Mouse (Mus musculus): ENCODE results near the gene Kdm2a.
A peak's percentile ranks its signal among the peaks of the same experiment; 100 is the strongest.

The Kdm2a gene

DNA sequence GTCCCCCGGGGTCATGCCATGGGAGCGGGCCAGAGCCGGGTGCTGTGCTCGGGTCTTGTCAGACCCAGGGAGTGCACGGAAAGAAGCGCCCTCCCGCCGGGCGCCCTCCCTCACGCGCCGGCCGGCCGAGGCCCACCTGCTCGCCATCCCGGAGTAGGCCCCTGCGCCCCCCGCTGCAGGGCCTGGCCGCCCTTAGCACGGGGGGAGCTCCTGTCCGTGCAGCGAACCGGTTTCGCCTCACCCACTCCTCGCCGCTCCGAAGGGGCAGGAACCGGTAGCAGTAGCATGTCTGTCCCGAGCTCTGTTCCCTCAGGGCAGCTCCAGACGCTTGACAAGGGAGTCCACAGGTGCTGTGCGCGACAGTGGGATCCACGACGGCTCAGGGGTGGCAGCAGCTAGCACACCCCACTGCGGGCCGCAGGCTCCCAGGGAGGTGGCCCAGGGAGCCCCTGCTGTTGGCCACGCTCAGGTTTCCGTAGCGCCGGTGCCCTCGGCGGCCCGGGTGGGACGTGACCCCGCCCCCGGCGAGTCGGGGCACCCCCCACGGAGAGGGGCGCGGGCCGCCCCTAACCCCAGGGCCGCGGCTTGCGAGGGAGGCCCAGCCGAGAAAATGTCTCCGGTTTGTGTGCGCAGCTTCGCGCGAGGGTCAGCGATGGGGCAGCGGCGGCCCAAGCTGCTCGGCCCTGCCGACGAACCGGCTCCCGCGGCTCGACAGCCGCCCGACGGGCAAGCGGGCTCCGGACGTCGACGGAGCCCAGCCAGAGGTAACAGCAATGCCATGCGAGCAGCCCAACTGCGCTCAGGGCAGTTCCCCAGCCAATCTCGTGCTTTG lies at the start of gene Kdm2a:
TSS of gene Kdm2a (minus strand) at position 488 of the 832 bp plus-strand sequence.
- peak; percentile 81 for DNase-seq

DNA sequence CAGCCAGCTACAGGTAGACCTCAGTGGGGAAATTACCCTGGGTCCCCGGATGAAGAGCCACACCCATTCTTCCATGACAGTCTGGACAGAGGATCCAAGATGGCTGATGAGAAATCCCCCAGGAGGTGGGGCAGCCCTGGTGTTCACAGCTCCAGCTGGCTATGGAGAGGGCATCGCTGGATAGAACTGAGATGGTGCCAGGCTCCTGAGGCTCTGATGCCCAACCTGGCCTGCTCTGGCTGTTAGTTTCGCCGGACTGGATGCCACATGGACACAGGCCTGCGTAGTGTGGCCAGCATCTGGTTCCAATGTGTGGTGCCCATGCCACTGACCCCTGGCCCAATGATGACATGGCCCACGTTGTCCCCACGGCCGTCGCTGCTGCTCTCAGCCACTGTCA lies 49.4 kb upstream of the Kdm2a start:
- no peak for DNase-seq

DNA sequence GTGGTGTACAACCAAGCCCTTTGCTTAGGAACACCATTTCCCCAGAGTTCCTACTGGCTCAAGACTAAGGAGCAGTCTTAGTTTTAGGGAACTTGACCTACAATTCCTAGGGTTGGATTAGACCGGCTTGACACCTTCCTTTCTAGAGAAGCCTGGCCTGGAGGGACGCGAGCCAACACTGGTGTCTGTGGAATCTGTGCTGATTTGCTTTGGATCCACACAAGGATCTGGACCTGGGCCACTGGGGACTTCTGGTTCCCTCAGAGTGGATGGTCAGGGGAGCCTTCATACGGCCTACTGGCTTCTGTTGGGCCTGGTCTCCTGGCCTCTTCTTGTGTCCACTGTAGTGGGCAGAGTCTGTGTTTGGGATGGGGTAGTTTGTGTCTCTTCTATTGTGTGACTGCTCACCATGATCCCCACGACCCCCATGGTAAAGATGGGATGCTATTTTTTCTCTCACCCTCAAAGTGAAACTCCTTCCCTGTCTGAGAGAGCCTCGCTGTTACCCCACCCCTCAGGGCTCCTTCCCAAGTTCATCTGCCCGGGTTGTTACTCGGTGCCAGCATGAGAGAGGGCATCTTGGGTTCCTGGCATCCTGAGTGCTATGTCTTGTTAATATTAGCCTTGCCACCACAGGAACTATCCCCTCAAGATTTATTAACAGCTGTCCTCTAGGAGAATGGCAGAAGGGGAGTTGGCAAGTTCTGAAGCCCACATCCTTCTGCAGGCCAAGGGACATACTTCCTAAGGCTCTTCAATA lies 48.8 kb upstream of the Kdm2a start:
- peak; percentile 61 for DNase-seq

DNA sequence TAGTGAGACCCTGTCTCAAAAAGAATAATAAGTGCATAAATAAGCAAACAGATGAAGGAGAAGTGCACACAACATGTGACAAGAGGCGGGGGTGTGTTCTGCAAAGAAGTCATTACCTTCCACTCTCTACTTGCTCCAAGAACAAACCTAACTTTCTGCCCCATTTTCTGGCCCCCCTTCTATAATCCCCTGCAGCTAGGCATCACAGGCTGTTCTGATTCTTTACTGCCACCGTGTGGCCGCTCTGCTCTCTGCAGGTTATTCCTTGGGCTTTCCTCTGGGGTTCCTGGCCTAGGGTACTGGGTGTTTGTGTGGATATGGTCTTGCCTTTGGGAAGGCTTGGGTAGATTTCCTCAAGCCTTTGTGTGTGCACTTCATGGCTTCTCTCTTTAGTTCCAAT lies 44.3 kb upstream of the Kdm2a start:
- DNase-seq, result peak; percentile 87

DNA sequence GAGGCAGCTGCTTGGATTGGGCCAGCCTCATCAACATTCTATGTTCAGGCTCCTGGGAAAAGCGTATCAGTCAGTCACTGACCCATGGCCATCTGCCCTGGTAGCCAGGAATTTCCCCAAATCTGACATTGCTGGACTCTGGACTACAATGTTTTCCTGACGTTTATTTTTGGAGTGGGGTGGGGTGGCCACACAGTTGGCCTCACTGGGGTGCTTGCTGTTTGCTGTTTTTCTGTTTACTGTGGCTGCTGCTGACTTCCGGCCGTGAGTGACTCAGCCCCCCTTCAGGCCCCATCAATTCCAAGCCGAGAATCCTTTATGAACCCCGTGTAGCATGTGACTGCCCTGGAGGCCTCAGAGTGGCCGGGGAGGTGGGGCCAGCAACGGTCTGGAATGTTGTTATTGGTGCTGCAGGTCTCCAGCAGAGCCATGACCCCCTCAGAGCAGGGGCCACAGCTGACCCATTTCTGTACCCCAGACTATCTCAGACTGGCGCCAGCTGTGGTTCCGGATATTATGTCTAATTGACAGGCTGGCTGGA lies 43.6 kb upstream of the Kdm2a start:
- DNase-seq, result no peak

DNA sequence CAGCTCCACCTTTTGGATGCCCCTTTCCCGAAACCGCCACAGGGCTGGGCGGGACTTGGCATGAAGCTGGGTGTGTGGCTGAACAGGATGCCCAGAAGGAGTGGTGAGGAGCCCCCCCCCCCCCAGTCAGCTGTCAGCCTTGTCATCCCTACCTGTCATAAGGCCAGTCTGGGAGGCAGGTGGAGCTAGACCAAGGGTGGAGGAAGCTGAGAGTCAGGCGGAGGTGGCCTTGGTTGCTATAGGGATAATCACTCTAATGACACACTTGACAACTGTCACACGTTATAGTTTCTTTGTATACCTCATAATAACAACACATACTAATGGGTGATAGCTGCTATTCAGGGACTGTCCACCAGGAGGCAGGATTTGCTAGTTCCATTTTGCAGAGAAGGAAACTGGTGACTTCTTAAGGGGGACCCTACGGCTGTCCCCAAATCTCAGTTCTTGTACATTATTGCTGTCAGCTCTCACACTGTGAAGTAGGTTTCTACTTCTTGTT lies 43.1 kb upstream of the Kdm2a start:
- peak; percentile 80 for DNase-seq

DNA sequence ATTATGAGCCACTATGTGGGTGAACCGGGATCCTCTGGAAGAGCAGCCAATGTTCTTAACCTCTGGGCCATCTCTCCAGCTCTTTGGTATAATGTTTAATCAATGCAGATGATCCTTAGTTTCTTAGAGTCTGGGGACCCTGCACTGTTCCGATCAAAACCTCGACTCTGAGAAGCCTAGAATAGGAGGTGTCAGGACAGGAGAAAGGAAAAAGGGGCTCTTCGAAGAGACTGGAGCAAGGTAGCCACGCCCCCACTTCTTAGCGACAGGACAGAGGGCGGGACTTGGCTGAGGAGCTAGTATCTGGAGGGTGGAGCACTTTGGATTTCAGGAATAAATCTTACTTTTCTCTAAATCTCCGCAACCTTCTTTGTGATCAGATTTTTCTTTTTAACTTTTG lies 42.1 kb upstream of the Kdm2a start:
- DNase-seq, result no peak

DNA sequence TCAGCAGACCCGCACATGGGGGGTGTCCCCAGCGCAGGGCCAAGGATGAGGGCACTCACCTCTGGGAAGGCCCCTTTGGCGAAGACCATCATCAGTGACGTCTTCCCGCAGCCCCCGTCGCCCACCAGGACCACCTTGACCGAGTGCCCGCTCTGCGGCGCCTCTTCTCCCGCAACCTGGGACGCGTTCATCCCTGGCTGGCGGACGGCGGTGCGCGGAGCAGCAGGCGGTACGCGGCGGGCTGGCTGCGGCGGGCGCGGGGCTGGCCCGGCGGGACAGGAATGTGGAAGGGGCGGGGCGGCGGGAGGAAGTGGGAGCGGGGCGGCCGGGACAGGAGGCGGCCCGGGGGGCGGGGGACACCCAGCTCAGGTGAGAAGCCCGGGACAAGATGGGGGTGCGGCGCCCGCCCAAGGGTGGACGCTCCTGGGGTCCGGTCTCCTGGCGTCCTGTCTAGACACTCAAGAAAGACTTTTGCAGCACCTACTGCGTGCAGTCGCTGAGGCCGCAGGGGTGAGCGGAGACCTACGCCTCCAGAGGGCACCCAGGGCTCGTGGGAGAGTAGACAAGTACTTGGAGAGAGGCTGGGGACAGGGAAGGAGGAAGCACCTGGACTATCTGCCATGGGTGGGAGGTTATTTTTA lies 41.2 kb upstream of the Kdm2a start, which contains the start of gene Rhod:
TSS of gene Rhod (minus strand) at position 272 of the 641 bp plus-strand sequence.
- no peak for DNase-seq

DNA sequence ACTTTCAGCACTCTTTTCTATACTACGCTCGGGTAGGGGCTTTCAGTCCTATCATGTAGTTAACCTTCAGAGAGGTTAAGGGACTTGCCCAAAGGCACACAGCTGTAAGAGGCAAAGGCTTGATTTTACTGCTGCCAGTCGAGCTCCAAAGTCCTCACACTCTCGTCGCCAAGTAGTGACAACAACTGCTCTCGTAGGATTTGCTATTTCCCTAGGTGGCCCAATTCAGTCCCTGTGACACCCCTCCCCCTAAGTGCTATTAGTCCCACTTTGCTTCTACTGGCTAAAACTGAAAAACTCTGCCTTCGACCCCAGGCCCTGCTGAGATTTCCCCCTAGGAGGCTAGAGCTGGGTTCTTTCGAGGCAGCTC lies 40.7 kb upstream of the Kdm2a start:
- DNase-seq, result no peak

DNA sequence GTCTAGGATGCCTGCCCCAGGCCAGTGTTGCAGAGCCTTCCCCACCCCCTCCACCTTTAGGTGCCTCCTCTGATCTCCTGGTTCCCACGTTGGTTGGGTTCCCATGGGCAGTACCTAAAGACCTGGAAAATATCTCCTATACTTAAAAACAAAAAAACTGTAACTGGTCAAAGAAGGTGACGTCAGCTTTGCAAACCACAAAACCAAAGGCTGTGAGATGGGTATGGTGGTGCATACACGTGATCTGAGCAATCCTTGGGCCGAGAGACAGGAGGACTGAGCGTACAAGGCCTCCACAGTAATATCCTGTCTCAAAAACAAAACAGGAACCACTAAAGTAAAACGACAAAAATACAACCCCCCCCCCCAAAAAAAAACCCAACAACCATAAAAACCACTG lies 39.8 kb upstream of the Kdm2a start:
- no peak for DNase-seq

DNA sequence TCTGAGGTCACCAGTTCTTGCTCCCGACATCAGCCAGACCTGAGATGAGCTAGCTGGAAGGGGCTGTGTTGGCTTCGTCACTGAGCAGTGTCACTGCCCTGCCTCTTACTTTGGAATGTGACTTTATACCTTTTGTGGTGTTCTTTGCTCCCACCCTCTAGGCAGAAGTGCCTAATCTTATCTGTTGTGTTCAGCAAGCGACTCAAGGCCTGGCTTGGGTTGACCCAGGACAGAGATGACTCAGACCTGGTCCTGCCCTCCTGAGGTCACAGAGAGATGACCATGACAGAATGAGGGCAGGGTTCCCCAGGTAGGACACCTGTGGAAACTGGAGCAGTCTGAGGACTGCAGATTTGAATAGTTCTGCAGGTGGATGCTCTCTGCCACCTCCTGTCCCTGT lies 38.2 kb upstream of the Kdm2a start:
- no peak for DNase-seq

DNA sequence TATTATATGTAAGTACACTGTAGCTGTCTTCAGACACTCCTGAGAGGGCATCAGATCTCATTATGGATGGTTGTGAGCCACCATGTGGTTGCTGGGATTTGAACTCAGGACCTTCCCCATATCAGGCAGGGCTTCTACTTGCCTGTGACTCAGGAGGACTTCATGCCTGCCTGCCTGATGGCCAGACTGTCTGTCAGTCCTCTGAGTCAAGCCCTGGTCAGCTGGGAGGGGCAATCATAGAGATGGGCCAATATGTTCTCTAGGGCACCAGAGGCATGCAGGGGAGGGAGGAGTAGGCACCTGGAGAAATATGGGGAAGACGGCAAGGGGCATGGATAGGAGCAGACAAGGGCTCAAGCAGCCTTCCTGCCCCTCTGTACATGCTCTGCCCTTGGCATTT lies 36.9 kb upstream of the Kdm2a start:
- no peak for DNase-seq

DNA sequence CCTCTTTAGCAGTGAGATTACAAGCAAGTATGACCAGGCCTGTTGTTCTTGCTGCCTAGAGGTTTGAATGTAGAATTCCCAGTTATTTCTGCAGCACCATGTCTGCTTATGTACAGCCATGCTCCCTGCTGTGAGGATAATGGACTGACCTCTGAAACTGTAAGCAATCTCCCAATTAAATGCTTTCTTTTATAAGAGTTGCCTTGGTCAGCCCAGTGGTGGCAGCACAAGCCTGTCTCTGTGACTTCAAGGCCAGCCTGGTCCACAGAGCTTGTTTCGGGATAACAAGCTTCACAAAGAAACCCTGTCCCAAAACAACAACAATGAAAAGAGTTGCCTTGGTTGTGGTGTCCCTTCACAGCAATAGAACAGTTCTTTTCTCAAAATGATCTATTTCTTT lies 35.7 kb upstream of the Kdm2a start:
- DNase-seq, result no peak

DNA sequence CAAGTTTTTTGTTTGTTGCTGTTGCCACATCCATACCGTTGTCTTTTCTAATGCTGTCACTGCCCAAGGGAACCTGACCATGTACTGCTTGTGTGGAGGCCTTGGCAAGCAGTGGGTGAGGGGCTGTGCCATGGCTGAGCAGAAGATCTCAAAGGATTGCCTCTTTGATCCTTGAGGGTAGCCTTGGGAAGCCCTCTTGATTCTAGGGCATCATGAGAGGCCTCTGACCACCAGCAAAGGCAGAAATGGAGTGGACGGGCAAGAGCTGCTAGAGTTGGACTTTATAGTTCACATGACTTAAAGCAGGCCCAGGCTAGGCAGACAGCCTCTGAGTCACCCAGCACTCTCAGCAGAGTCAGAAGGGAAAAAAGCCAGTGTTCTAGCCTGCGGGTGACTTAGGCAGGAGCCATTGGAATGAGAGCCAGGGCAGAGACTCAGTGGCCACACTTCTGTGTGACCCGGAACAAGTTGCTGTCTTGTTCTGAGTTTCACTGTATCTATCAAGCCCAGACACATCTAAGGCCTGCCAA lies 32.1 kb upstream of the Kdm2a start:
- DNase-seq, result no peak

DNA sequence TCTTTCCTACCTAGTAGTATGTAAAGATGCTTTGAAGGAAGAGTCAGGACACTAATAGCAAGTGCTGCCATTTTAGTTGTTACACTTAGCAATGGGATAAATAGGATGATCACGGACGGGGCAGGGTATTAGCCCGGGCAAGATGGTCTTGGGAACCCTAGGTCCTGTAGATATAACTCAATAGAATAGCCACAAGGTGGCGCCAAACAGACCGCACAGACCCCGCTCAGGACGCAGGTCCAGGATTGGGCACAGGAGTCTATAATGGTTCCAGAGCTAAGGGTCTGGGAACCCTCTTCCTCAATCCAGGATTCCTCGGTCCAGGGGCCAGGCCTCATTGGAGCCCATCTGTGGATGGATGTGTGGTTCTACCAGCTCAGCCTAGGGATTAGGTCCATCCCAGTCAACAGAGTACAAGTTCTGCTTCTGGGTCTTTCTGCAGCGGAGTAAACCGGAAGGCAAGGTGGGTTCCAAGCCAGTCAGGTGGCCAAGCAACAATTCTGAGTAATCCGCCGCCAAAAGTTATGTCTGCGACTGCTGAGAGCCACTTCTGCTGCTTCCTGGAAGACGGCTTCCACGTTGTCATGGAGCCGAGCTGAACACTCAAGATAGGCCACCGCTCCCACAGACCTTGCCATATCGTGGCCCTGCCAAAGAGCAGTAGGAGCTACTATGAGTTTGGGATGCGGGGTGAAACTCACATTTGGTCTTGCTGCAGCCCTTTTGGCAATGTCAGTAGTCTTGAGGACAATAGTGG lies 27.7 kb upstream of the Kdm2a start:
- no peak for DNase-seq

DNA sequence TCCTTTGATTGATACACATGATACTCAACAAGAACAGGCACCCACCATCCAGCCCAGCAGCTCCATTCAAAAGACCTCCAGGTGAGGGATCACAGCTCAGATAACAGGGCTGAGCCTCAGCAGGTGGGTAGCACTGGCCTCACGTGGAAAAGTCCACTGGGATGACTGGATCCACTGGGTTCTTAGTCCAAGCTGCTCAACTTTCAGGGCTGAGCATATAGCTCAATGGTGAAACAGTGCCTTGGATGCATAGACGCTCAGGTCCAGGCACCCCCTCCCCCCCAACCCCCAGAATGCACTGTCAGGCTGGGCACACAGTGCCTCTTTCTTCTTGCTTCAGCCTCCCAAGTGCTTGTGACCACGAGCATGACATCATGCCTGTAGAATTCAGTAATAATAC lies 24.9 kb upstream of the Kdm2a start:
- no peak for DNase-seq

DNA sequence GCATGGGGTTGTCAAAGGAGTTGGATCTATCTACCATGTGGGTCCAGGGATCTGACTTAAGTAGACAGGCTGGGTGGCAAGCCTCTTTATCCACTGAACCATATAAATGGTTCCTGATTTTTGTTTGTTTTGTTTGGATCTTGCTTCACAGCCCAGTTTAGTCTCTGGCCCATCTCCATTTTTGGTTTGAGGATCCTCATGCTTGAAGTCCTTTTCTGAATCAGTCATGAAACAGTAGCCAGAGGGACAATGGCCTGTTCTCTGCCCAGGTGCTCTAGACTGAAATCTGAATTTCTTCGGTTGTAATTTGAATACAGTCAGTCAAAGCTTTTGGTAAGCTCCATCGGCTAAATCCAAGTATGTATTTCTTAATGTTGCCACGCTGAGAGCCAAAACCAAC lies 24.5 kb upstream of the Kdm2a start:
- no peak for DNase-seq

DNA sequence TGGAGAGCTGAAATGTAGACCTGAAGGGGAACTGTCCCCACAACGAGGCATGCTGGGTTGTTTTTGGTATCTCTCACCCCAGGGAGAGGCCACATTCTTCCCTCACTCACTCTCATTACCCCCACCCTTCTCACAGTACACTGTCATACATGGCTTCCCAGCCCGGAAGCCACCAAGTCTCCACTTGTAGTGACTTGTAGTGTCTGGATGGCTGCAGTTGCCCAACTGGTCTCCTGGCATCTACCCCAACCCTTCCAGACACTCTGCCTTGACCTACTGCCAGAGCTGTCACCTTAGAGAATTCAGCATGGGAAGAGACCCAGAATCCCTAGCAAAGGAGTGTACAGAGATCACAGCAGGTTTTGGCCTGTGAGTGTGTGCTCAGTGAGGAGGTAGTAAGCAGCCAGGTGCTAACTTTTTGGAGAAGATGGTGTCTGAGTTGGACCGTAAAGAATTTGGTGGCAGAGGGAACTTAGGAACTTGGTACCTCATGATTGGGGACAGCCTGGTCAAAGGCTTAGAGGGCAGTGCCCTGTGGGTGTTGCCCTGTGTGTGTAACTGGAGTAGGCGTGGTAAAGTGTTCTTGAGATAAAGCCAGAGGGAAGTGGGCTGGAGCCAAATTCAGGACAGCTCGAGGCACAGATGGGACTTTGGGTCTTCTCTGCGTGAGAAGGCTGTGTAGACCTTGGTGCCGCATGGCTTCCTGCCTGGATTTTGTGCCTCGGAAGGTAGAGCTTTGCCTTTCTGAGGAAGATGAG lies 22.2 kb upstream of the Kdm2a start:
- peak; percentile 81 for DNase-seq

DNA sequence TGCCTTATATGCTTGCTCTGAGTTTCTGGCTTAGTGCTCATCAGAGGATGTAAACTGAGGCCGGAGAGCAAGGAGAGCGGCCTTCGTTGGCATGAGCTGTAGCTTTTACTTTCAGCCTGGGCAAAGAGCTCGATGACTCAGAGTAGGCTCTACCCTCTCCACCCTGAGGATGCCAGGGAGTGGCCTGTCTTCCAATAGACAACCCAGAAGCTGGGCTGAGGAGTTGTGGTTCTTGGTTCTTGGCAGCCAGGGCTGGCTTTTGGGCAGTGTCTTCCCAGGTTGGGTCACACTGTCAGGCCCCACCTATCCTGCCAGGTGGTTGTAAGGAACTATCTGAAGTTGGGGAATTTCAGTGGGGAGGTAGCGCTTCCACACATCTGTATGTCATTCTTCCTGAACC lies 21.6 kb upstream of the Kdm2a start:
- no peak for DNase-seq

DNA sequence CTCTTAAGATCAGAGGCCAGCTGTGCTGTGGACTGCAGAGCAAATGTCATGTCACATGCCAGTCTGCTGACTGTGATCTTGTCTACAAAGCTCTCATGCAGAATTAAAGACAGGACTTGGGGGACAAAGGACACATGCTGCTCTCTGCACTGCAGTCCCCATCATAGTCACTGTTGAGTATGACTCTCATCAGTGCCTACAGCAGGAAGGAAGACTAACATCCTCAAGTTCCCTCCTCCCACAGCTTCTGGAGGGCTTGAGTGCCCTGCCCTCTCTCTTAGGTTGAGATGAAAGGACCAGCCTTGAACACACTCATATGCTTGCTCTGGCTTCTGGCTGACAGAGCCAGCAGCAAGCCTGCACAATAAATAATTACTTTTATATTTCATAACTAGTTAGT lies 19.6 kb upstream of the Kdm2a start:
- DNase-seq, result no peak

DNA sequence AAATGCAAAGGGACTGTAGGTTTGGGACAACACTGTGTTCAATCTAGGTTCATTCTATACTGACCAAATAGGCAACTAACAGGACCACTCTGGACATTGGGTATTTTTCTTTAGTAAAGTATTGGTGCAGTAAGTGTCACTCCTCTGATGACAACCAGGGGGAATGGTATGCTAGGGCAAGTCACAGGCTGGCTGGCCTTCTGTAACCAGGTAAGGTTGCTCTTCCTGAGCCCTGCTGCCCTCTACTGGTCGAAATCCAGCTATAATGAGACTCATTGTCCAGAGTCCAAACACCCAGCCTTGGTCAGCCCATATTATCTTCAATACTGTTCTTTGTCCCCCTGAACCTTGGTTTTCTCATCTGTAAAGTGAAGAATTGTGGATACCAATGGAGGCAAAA lies 19.1 kb upstream of the Kdm2a start:
- peak; percentile 87 for DNase-seq

DNA sequence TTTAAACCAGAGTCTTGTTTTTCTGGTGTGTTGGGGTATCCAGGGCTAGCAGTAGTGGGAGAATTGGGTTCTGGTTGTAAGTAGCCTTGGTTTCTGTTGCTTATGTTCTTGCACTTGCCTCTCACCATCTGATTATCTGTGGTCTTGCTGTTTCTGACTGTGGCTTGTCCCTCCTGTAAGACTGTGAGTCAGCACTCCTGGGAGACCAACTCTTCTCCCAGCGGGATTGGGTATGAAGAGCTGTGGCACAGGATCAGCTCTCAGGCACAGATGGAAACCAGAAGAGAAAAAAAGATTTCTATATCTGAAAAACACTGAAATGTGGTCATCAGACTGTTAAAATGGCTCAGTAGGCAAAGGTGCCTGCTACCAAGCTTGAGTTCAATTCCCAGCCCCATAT lies 16.5 kb upstream of the Kdm2a start:
- no peak for DNase-seq

Measured in cerebellum, adult 9-10 months (tissue).